Mouse (Mus musculus) kidney, postnatal 36 days (tissue): Measurements from ENCODE around the gene Ctdspl.

Source experiments
- DNase-seq, 2 experiments: peaks; one replicate each; pipeline ENCODE4 v3.0.0; 2021 to 2022; ENCODE audit warnings: mixed read lengths in 2 of 2

Gene Ctdspl

DNA sequence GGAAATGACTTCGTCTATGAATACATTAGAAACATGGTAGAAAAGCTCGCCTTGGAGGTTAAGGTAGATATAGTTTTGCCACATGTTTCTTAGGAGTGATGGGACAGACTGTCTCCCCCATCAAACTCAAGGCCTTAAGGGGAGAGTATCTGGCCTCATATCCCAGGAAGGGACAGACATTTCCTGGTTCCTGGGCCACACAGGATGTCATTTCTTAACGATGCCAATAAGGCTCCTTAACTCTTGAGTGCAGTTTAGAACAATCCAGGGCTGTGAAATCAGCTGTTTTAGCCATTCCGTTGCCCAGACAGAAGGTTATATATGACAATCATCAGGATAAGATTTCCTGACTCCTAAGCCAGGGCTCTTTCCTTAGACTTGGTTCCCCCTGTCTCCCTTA lies 104.8 kb downstream of the Ctdspl start:
- no peak for DNase-seq

DNA sequence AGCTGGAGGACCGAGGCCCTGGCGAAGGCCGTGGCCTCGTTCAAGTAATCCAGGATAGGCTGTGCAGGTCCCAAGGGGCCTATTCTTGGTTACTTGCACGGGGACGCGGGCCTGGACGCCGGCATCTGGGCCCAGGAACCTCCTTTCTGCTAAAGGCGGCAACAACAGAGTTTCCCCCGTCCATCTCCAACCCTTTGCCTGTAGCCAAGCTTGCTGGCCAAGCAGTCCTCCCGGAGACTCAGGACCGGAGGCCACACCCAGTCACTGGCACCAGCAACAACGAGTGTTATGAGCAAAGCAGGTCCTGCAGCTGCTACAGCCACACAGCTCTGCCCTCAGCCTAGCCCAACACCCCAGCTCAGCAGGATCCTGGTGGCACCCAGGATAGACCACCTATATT lies 105.5 kb downstream of the Ctdspl start:
- DNase-seq = peak; percentile 57 to 67

DNA sequence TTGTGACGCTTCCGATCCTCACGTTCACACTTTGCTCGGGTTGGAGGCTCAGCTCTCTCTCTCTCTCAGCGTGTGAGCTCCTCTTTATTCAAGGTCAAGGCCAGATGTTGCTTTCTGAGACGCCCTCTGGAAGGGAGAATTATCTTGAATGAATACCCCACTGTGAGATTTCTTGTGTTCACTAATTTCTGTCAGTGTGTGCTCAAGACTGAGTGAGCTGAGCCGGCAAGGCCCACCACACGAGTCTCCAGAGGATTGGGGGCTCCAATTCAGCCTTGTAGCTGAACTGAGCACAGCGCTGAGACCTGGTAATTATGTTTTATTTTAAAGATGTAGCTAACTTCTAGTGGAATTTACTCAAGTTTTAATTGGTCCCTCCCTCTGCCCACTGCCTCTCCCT lies 106.3 kb downstream of the Ctdspl start:
- DNase-seq = no peak

DNA sequence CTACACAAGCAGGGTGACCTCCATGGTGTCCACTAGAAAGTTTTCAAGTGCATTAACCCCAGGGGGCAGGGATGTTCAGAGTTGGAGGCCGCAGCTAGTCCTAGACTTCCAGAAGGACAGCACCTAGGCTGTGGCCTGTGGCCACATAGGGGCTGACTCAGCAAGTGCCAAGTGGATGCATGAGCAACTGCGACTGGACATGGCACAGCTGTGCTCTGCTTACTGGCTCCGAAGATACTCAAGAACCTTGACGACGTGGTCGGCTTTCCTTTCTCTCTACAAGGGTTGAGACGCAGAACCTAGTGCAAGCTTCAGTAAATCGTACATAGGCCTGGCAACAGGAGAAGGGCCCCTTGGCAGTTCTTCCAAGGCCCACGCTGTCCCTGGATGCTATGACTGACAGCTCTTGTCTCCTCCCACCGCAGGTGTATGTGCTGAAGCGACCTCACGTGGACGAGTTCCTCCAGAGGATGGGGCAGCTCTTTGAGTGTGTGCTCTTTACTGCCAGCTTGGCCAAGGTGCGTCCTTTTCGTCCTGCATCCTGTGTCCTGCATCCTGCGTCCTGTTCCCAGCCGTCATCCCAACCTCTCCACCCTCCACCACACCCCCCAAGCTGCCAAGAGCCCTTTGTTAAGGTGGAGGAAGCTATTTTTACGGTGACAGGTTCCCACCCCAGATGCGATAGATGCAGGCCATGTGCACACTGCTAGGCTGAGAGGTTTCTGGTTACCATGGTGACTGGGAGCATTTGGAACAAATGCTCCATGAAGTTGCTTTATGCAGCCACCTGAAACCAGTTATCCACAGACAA lies 107.1 kb downstream of the Ctdspl start:
- DNase-seq = no peak

GRCm38 (mm10) chr9:119034069-119034468 lies 107.8 kb downstream of the Ctdspl start:
- DNase-seq = no peak

- DNase-seq = no peak
Observed at GRCm38 (mm10) chr9:119034676-119035665, 108.7 kb downstream of the Ctdspl start.

- peak; percentile 75 to 78 for DNase-seq
Observed at GRCm38 (mm10) chr9:119035836-119036235, 109.6 kb downstream of the Ctdspl start.

DNA sequence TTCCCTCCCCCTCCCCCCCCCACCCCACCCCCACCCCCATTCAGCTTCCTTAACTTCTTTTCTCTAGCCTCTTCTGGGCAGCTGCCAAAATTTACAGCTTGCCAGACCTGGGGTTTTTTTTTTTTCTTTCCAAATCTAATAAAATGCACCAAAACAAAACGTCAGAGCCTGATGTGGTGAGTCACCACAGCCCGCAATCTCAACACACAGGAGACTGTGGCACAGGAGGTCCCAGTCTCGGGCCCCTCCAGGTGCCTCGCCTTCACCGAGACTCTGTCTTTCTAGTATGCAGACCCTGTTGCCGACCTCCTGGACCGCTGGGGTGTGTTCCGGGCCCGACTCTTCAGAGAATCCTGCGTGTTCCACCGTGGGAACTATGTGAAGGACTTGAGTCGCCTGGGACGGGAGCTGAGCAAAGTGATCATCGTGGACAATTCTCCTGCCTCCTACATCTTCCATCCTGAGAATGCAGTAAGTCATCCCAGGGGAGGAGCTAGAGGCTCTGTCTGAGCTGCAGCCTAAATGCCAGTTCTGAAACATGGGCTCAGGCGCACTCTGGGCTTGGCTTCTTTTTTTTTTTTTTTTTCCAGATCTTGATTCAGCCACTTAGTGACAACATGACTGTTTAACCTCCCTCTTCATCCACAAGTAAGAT lies 111.0 kb downstream of the Ctdspl start:
- DNase-seq = peak; percentile 53 to 56

DNA sequence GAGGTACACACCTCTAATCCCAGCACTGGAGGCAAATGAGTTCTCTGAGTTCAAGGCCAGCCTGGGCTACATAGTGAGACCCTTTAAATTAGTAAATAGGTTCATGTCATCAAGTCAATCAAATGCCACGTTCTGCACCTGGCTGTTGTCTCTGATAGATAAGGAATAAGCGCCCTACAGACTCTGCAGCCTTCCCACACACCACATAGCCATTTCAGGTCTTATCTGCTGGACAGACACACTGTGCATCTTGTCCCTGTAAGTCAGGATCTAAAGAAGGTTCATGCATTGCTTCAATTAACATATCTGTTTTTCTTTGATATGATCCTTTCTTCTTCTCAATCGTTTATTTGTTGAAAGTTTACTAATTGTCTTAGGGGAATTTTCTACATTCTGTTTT lies 112.3 kb downstream of the Ctdspl start:
- DNase-seq = no peak

DNA sequence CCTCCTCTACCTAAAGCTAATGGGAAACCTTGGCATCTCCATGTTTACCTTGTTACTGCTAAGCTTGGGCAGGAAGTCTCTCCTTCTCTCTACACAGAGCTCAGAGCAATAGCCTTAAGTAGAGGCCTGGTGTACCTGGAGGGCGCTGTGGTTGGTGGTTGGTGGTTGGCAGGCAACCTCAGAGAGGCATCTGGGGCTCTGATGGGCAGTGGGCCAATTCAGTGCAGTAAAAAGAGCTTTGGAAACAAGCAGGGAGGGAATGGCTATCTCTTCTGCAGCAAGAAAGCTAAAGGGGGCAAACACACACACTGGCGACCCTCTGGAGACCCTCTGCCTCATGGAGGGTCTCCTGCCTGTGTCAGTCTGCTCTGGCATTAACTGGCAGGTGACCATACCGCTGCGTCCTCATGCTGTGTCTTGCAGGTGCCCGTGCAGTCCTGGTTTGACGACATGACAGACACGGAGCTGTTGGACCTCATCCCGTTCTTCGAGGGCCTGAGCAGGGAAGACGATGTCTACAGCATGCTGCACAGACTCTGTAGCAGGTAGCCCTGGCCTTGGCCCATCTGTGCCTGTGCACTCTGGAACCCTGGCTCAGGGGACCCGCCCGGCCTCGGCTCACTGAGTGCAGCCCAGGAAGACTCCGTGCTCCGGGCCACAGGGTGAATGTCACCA lies 114.0 kb downstream of the Ctdspl start:
- DNase-seq = no peak

DNA sequence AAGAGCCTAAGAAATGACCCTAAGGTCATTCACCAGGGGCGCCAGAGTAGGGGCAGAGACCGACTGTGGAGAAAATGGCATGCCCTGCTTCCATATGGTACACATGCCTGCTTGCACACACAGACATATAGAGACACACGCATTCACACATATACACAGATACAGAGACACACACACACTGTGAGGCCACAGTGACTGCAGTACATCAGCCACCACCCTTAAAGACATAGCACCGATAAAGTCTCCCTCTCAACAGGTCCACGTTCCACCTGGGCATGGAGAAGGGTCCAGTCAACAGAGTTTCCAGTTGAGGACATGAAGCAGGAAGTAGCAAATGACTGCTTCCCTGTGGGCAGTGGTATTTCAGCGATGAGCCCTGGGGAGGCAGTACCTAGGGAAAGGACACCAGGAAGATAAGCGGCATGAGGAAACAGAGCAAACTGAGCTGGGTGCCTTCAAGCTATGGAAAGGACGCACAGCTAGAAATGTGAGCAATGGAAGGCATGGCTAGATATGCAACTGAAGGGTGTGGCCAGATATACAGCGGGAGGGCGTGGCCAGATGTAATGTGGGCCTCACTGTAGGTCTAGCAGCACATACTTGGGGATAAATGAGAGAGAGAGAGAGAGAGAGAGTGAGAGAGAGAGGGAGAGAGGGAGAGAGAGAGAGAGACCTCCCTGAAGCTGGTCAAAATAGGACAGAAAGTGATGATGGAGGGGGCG lies 122.1 kb downstream of the Ctdspl start:
- DNase-seq = no peak

DNA sequence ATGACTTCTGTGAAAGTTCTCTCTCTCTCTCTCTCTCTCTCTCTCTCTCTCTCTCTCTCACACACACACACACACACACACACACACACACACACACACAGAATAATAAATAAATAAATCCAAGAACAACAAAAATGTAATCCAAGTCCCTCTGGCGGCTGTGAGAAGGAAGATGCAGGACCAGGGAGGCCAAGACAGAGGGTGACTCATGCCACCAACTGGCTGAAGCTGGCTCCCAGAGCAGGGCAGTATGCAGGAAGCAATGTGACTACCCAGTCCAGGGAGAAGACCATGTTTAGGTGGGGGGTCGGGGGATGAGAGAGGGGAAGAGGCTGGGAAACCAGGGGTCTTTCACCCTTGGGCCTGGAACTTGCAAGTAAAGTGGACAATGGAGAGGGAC lies 124.9 kb downstream of the Ctdspl start:
- peak in 1 of 2 experiments; percentile 41 for DNase-seq

- peak; percentile 75 to 79 for DNase-seq
Observed at GRCm38 (mm10) chr9:119052154-119052944, 126.1 kb downstream of the Ctdspl start, which contains the start of gene Vill. Vill (plus strand) TSS chr9:119052778.

GRCm38 (mm10) chr9:119053964-119054576 lies 127.8 kb downstream of the Ctdspl start:
- no peak for DNase-seq

- DNase-seq = no peak
Observed at GRCm38 (mm10) chr9:119055336-119055735, 129.1 kb downstream of the Ctdspl start.

GRCm38 (mm10) chr9:119058245-119058644 lies 132.0 kb downstream of the Ctdspl start:
- peak in 1 of 2 experiments; percentile 53 for DNase-seq

- DNase-seq = peak; percentile 57 to 60
Observed at GRCm38 (mm10) chr9:119060701-119061100, 134.4 kb downstream of the Ctdspl start.

DNA sequence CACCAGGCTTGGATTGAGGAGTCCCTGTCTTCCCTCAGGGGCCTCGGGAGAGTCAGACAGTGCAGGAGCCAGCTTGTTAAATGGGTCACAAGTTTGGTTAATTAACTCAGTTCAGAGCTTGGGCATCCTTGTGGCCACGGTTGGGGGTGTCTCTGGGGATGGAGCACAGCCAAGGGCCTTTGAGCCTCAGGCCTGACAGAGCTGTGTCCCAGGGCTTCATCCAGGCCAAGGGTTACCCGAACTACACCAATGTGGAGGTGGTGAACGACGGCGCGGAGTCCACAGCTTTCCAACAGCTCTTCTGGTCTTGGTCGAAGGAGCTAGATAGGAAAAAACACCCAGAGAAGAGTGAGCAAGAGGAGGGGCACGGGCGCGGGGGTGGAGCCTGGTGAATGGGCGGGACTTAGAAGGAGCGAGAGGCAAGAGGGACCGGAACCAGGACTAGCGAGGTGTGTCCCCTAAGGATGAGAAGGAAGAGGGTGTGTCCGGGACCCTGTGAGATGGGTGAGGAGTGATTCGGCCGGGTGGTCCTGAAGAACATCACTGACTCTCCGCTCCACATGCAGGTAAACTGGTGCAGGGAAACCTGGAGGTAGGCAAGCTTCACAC lies 136.9 kb downstream of the Ctdspl start:
- DNase-seq = peak; percentile 87 to 91

DNA sequence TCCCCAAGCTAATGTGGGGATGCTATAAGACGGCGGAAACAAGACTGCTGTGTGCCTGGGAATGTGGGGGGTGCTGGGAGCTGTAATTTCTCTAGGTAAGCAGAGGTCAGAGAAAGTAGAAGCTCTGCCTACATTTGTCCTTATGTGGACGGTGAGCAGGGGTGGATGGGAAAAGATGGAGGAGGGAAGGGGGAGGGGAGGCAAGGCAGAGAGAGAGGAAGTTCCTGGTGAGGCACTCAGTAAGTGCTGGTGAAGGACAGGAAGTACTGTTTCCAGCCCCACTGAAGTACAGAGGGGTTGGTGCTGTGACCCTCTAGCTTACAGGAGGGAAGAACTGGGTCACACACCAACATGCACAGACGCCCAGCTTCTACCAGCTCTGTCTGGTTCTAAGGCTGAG lies 138.0 kb downstream of the Ctdspl start:
- no peak for DNase-seq

DNA sequence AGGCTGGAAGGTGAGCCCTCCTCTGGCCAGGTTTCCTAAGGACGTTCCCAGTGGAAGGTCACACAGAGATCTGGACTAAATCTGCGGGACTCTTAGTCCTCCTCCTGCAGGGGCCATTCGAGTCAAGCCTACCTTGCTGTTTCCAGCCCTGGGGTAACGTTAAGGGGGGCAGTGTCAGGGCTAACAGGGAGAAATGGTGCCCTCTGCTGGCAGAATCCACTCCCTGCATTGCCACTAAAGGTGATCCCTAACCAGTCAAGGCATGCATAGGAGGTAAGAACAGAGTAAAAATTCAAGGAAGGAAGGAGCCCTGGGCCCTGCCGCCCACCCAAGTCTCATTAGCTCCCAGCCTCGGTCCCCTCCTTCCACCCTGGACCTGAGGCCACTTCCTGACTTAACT lies 141.3 kb downstream of the Ctdspl start:
- peak; percentile 83 to 91 for DNase-seq
